ENCODE assay signal across 10 mouse cellular contexts in the genomic region with DNA sequence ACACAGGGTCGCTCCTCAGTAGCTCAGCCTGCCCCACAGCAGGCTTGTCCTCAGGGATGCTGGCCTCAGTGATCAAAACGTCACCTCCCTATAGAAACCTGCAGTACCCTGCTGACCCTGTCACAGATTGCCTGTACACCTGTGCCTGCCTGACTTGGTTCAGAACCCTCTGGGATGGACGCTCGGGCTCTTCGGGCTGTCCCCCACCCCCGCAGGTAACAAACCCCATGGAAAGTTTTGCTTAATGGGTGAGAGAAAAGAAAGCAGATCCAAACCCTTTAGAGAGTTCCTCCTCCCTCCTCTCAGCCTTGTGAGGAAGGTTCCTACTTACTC. TPM values are rescaled to one million over a fixed set of nuclear protein-coding genes. Genes with fewer than 3 reads are reported as not detected.
A peak's percentile ranks its signal among the peaks of the same experiment; 100 is the strongest.
DNase-seq lines count a peak whose midpoint lies in the region; ATAC-seq and TF ChIP-seq lines count a peak whose summit lies in the region.
"Had no signal": no experiment of that assay in that cellular context is flagged by ENCODE, and none has a peak within 500 bp of the region (broad histone marks: within the 10 kb centered on the region; RNA-seq: fewer than 3 reads in every experiment).

No protein-coding gene starts in this region.

- peaks cover 8% of the 10 kb centered on the region for H3K9me3 ChIP-seq in heart, embryonic 16.5 days (replicated peaks; ENCODE audit: control insufficient read depth, low read length)
- H3K9me3 ChIP-seq in hindbrain, embryonic 11.5 days (ENCODE audit: control insufficient read depth, low read length), result no peaks in the 10 kb centered on the region
- H3K9me3 ChIP-seq in midbrain, embryonic 10.5 days (replicated peaks), result no peaks in the 10 kb centered on the region; the same call in 1 of the 2 replicates
- H3K9me3 ChIP-seq: G1E had no signal

- no peak for TF ChIP-seq CTCF in thymus, adult 2 months (IDR thresholded peaks at IDR 0.05; ENCODE audit: borderline replicate concordance, control insufficient read depth, extremely low read depth, insufficient read depth, low read length, poor library complexity)

- DNase-seq in heart, postnatal 36 days, result no peak
- DNase-seq in hindbrain, embryonic 11.5 days (ENCODE audit: low spot score), result no peak
- DNase-seq in midbrain, embryonic 10.5 days (ENCODE audit: low spot score), result no peak
- no peak for DNase-seq in right cerebral cortex, postnatal 10 days (ENCODE audit: low spot score in 2 of 2)
- DNase-seq in thymus, adult 2 months, result no peak
- no peak for DNase-seq in urinary bladder, postnatal 14 days (ENCODE audit: low spot score)

- H3K4me2 ChIP-seq in heart, embryonic 16.5 days (ENCODE audit: low read depth, low read length), result peak overlapping the region; percentile 71
- H3K4me2 ChIP-seq in hindbrain, embryonic 11.5 days (replicated peaks; ENCODE audit: low read depth, low read length), result peak overlapping the region; percentile 41

- peak overlapping the region; percentile 46 for H3K4me3 ChIP-seq in heart, embryonic 16.5 days (ENCODE audit: low read length)
- no peak overlapping the region for H3K4me3 ChIP-seq in hindbrain, embryonic 11.5 days (ENCODE audit: low read depth, low read length)
- H3K4me3 ChIP-seq in midbrain, embryonic 10.5 days, result peak overlapping the region; percentile 42
- H3K4me3 ChIP-seq in thymus, adult 2 months (ENCODE audit: control insufficient read depth, insufficient read depth, low read length), result no peak overlapping the region
- H3K4me3 ChIP-seq: myocyte had no signal

- no peaks in the 10 kb centered on the region for H3K27me3 ChIP-seq in heart, embryonic 16.5 days (ENCODE audit: control insufficient read depth, insufficient read depth, low read length)
- H3K27me3 ChIP-seq in hindbrain, embryonic 11.5 days (ENCODE audit: control insufficient read depth, insufficient read depth, low read length), result no peaks in the 10 kb centered on the region; the same call in 1 of the 2 replicates
- H3K27me3 ChIP-seq in midbrain, embryonic 10.5 days (ENCODE audit: low read depth, poor library complexity, severe bottlenecking), result peaks cover 28% of the 10 kb centered on the region
- peaks cover 3% of the 10 kb centered on the region; the same call in 1 of the 2 replicates for H3K27me3 ChIP-seq in thymus, adult 2 months (ENCODE audit: control insufficient read depth, insufficient read depth, low read length)

- 29% methylated on average over 6 of the region's 6 CpGs for WGBS in heart, embryonic 16.5 days
- WGBS in hindbrain, embryonic 11.5 days, result 28% methylated on average over 6 of the region's 6 CpGs
- 20% methylated on average over 6 of the region's 6 CpGs for WGBS in midbrain, embryonic 10.5 days
- WGBS in thymus, adult 2 months, result 36% methylated on average over 6 of the region's 6 CpGs

- peak overlapping the region; percentile 92 for H3K27ac ChIP-seq in heart, embryonic 16.5 days (ENCODE audit: low read length)
- H3K27ac ChIP-seq in hindbrain, embryonic 11.5 days (ENCODE audit: low read depth, low read length), result no peak overlapping the region
- H3K27ac ChIP-seq in midbrain, embryonic 10.5 days (replicated peaks), result peak overlapping the region; percentile 67
- H3K27ac ChIP-seq in thymus, adult 2 months (ENCODE audit: control insufficient read depth, insufficient read depth, low read length), result no peak overlapping the region

- ATAC-seq in heart, embryonic 16.5 days (replicated peaks; ENCODE audit: extremely low read depth, insufficient read depth, low FRiP score), result no peak
- ATAC-seq in activated CD4-positive, CD25-positive, alpha-beta regulatory T cell, adult 4 months, result peak; percentile 33
- ATAC-seq in hindbrain, embryonic 11.5 days (ENCODE audit: low FRiP score), result no peak

- TF ChIP-seq POLR2A in thymus, adult 2 months (IDR thresholded peaks at IDR 0.05; ENCODE audit: control insufficient read depth, extremely low read depth, insufficient read depth, low read length, poor library complexity), result no peak

- peaks cover 13% of the 10 kb centered on the region for H3K4me1 ChIP-seq in heart, embryonic 16.5 days (ENCODE audit: control insufficient read depth, insufficient read depth, low read length)
- H3K4me1 ChIP-seq in hindbrain, embryonic 11.5 days (replicated peaks; ENCODE audit: control insufficient read depth, insufficient read depth, low read length), result peaks cover 5% of the 10 kb centered on the region; the same call in 1 of the 2 replicates
- H3K4me1 ChIP-seq in midbrain, embryonic 10.5 days, result peaks cover 18% of the 10 kb centered on the region
- peaks cover 10% of the 10 kb centered on the region for H3K4me1 ChIP-seq in thymus, adult 2 months (replicated peaks; ENCODE audit: control insufficient read depth, insufficient read depth, low read length)

- H3K9ac ChIP-seq in heart, embryonic 16.5 days (ENCODE audit: low read length), result peak overlapping the region; percentile 72
- H3K9ac ChIP-seq in hindbrain, embryonic 11.5 days (ENCODE audit: low read depth, low read length), result peak overlapping the region; percentile 27

- intact Hi-C loops in heart, postnatal 36 days (cut with DNase I), result no loop called here

- H3K36me3 ChIP-seq in heart, embryonic 16.5 days (ENCODE audit: control insufficient read depth, insufficient read depth), result 0 out of 2 replicates have a peak, but pooled peaks cover 4% of the 10 kb centered on the region
- H3K36me3 ChIP-seq in hindbrain, embryonic 11.5 days (ENCODE audit: control insufficient read depth, insufficient read depth, low read length), result no peaks in the 10 kb centered on the region
- no peaks in the 10 kb centered on the region for H3K36me3 ChIP-seq in midbrain, embryonic 10.5 days
- H3K36me3 ChIP-seq in thymus, adult 2 months (ENCODE audit: control insufficient read depth, insufficient read depth, low read length), result no peaks in the 10 kb centered on the region
- H3K36me3 ChIP-seq: G1E had no signal

RNA-seq across cellular contexts. Expression of gene Hlcs, which starts 10.2 kb away (rescaled TPM):
- polyA plus RNA-seq in heart, embryonic 16.5 days (2015; fragmentation: Nextera tagmentation; extraction: Ambion mirVana), result 6.8 and 7.1 TPM in 2 replicates
- total RNA-seq in heart, postnatal 36 days (2021), result 1 to 10 TPM; 4.8 to 6.7 TPM
- polyA plus RNA-seq in activated CD4-positive, CD25-positive, alpha-beta regulatory T cell, adult 4 months (2017; shearing (Covaris generic)), result 1 to 10 TPM; 6.4 to 7.9 TPM
- 8.9 TPM in 2 replicates for polyA plus RNA-seq in hindbrain, embryonic 11.5 days (2014; fragmentation: Nextera tagmentation; extraction: Ambion mirVana)
- polyA plus RNA-seq in midbrain, embryonic 10.5 days (2016; fragmentation: Nextera tagmentation; extraction: Ambion mirVana), result 12.6 and 13.1 TPM in 2 replicates
- polyA plus RNA-seq in thymus, adult 2 months (2012; rRNA removed), result 7.8 and 9.3 TPM in 2 replicates

RNA-seq across cellular contexts. Expression of gene Ripply3, which starts 25.1 kb away (rescaled TPM):
- polyA plus RNA-seq in heart, embryonic 16.5 days (2015; fragmentation: Nextera tagmentation; extraction: Ambion mirVana), result 4.9 TPM in 2 replicates
- 1 to 10 TPM; 3.7 to 5.1 TPM for total RNA-seq in heart, postnatal 36 days (2021)
- polyA plus RNA-seq in activated CD4-positive, CD25-positive, alpha-beta regulatory T cell, adult 4 months (2017; shearing (Covaris generic)), result under 1 TPM in 1 of 2 experiments, not detected in 1; 0.36 TPM
- polyA plus RNA-seq in hindbrain, embryonic 11.5 days (2014; fragmentation: Nextera tagmentation; extraction: Ambion mirVana), result 5.7 and 6.9 TPM in 2 replicates
- 6.1 and 6.2 TPM in 2 replicates for polyA plus RNA-seq in midbrain, embryonic 10.5 days (2016; fragmentation: Nextera tagmentation; extraction: Ambion mirVana)
- 1.3 and 1.6 TPM in 2 replicates for polyA plus RNA-seq in thymus, adult 2 months (2012; rRNA removed)
- polyA plus RNA-seq: G1E had no signal

Comparison
In these comparisons a context has a peak if more than half of its experiments do, and no peak if none do; other contexts are left out.
1. H3K27ac ChIP-seq: peak in heart, embryonic 16.5 days (single experiment) and midbrain, embryonic 10.5 days (single experiment); none in hindbrain, embryonic 11.5 days (single experiment) and thymus, adult 2 months (single experiment).
2. H3K4me3 ChIP-seq: peak in heart, embryonic 16.5 days (single experiment) and midbrain, embryonic 10.5 days (single experiment); none in hindbrain, embryonic 11.5 days (single experiment) and thymus, adult 2 months (single experiment).